Mouse (Mus musculus) urinary bladder, postnatal 36 days (tissue): ENCODE results near the gene Fam129a.
A peak's percentile ranks its signal among the peaks of the same experiment; 100 is the strongest.

Source experiments
- DNase-seq, 2 experiments: peaks; one replicate each; pipeline ENCODE4 v3.0.0; 2022; ENCODE audit warnings: low spot score in 2 of 2, mixed read lengths in 1 of 2

Gene Fam129a

DNA sequence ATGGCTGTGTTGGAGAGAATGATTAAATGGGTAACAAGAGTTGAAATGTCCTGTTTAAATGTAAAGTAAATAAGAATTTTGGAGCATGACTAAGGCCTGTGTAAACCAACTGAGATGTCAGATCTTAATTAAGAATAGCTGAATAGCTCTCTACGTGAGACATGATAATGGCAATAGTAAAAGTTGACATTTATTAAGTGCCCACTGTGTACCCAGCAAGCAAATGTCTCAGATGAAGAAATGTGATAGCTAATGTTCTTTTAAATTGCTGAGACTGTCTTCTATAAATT is 13.1 kb downstream of the Fam129a start:
- no peak for DNase-seq

DNA sequence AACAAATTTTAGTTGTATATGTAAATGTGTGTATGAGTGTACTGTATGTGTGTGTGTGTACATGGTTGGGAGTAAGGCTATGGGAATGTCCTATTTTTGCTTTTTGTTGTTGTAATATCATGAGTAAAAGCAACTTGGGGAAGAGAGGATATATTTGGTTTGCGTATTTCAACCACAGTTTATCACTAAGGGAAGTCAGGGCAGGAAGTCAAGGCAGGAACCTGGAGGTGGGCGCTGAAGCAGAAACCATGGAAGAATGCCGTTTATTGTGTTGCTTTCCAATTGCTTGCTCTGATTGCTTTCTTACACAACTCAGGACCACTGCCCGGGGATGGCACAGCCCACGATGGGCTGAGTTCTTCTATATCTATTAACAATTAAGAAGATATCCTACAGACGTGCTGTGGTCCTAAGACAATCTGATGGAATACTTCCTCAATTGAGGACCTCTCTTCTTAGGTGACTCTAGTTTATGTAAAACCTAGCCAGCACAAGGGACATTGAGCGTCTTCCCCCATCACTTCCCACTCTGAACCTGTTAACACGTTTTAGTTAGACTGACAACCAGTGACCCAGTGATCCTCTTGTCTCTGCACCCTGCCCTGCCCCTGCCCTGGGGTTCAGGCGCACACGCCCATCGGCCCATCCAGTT is 13.7 kb downstream of the Fam129a start:
- DNase-seq, result no peak

DNA sequence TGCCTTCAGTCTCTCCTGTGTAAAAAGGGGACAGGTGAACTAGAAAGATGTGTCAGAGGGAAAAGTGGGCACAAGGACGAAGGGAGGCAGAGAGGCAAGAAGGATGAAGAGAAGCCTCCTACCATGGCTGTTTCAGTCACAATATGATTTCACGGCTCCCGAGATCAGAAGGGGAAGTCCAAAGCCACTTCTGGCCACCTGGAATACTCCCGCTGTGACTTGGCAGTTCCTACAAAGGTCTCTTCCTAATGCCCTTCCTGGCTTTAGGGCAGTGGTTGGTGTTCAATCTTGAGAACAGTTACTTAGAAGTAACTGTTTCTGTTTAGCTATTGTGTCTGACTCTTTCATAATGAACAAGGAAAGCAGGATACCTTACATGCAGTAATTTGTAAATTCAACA is 14.7 kb downstream of the Fam129a start:
- no peak for DNase-seq

DNA sequence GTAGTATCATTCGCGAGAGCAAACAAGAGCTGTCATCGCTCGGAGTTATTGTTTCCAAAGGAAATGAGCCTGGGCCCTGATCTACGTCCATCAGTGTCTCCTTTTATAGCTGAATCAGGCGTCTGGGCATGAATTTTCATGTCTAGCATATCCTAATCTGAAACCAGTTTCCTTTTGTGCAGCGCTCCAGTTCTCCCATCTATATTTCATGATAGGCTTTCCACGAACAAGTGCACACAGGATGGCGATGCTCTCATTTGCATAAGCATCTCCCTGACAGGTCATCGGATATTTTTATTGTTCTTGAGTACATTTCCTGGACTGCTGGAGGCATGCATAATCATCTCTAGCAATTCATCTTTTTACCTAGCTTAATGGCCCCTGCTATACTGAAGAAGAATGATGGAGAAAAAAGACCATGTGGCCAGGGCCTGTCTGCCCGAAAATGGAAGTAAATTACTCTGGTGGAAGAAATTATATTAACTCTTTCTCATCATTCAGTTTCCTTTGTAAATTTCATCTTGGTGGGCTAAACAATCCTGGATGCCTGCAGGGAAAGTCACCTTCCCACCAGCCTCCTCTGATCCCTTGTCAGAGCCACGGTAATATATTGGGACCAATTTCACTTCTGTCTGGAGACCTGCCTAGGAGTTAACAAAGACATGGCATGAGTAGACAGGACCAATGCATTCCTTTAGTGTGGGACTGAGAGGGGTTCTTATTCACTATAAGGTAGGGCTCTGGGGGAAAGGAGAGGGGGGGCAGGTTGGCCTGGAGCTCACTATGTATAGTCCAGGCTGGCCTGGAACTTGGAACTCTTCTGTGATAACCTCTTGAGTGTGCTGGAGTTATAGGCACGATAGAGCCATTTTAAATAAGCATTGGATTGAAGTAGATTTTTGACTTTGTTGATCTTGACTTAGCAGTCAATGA is 21.4 kb downstream of the Fam129a start:
- no peak for DNase-seq

DNA sequence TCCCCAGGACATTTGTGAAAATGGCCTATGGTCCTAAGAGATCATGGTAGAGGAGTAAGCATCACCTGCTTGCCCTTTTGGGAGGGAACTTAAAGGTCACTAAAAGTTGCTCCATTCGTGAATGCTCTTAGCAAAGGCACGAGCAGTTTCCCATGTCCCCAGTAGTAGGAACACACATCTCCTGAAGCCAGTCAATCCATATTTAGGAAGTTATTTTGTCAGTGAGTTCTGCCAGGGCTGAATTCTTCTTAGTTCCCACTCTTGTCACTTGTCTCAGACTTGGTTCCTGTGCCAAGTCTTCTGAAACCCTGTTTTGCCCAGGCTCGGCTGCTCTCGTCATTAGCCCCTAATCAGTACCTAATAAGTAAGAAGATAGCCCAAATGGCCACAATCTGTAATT is 23.9 kb downstream of the Fam129a start:
- DNase-seq, result no peak

DNA sequence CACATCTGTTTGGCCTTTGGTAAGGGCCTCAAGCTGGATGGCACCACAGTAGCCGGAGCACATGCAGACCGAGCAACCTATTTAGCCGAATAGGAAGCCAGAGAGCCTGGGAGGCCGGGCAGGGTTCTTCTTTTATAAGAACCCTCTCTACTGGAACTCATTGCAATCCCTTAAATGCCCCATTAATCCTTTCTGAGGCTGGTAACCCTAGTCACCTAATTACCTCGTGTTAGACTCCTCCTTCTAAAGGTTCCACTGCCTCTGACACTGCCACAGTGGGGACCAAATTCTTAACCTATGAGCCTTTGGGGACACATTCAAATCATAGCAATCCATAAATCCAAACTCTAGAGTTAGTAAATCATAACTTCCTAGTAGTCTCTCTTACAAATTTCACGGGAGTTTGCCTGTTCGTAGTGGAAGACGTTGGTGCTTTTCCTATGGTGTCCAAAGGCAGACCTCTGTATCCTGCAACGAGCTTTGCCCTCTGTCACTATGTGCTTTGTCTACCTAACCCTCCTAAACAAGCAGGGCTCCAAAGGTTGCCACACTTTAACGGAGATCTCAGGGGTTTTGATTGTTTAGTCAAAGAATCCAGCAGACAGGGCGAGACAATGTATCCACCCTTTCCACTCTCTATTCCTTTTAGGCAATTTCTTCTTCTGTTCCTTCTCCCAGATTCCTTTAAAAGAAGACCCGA is 24.8 kb downstream of the Fam129a start:
- DNase-seq, result no peak

DNA sequence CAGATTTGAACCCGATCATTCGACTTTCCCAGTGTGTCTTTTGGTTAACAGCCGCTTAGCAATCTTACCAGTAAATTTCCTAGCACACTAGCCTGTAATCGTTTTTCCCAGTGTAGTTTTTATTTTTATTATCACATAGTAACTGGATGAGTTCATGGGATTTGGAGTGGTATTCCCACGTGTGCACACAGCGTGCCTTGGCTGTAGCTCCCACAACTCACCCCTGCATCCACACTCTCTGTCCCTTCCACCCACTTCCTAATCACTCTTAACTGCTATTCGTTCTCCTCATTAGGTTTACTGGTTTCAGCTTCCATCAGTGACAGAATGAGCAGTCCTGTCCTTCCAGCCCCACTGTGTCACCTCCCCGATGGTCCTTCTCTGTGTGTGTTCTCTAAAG is 25.6 kb downstream of the Fam129a start:
- no peak for DNase-seq

DNA sequence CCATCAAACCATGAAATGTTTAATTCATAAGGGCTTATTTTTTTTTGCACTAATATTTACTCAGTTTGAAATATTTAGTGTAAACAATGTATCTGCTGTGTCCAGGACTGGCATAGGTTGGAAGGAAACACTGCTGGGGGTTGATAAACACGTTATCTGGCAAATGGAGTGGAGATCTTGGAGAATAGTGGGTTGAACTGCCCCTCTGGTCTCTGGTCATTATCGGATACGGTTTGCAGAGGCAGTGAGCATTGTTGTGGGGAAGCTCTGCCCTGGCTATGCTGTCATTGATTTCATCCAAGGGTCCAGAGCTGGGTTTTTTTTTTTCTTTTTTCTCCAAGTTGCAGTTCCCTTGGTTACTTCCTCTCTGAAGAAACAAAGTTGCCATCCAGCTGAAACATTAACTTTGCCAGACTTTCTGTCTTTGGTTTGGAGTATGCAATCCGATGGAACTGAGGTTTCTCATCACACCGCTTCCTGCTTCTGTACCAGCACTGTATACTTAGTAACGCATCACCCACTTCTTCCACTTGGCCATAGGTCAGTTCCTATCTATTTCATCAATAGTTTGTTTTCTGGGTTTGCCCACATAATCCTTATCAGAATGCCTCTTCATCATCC is 26.8 kb downstream of the Fam129a start:
- DNase-seq, result no peak

DNA sequence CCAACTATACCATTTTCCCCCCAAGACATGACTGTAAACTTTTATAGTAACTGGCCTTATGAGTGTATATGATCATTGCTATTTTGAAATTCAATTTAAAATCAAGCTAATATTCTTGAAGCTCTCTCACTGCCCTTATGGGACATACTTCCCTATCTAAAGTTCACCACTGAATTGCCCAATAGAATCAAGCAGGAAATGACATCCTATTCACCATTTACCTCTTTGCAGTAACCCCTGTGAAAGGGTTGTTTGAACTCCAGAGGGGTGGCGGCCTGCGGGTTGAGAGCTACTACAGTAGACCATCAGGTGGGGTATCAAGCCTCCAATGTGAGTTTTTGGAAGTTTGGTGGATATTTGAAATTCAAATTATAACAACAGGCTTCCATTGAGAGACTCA is 27.9 kb downstream of the Fam129a start:
- DNase-seq, result no peak

DNA sequence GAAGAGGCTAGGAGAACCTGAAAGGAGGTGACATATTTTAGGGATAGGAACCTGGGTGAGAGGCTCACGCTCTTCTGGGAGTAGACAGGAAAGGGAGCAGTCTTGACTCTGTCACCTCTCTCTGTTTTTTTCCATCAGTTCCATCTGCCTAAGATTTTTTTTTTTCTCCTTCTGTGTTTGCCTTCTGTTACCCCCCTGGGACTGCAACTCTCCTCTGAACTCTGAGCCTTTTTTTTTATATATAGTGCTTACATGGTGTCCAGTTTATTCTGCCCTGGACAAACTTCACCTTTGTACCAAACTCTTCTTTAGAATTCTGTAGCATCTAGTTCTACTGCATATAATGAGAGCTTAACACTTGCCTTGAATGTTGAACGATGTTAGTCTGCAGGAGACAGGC is 33.3 kb downstream of the Fam129a start:
- no peak for DNase-seq

DNA sequence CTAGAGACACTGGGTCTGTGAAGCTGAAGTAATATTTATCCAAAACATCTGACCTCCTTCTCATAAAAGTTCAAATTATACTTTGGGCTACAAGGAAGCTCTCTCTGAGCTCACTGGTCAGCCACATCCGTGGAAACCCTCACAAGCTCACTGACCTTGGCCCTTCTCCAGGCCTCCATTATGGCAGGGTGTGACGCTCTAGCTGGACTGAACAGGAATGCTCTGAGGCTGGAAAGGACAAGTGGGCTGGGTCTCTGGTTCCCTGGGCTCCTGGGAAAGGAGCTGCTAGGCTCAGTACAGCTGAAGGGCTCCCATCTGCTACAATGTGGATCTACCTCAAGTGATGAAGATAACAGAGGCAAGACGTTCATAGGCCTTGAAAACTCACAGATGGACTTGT is 37.0 kb downstream of the Fam129a start:
- peak; percentile 33 to 55 for DNase-seq

DNA sequence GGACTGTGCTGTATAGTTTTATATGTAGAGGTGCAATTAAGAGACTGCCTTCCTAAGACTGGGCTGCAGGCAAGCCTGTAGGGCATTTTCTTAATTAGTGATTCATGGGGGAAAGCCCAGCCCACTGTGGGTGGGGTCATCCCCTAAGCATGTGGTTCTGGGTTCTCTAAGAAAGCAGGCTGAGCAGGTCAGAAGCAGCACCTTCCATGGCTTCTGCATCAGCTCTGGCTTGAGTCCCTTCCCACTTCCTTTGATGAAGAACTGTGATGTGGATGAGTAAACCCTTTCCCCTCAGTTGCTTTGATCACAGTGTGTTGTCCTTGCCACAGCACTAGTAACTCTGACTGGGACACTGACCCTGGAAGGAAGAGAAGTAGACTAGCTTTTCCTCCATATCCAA is 39.6 kb downstream of the Fam129a start:
- no peak for DNase-seq

DNA sequence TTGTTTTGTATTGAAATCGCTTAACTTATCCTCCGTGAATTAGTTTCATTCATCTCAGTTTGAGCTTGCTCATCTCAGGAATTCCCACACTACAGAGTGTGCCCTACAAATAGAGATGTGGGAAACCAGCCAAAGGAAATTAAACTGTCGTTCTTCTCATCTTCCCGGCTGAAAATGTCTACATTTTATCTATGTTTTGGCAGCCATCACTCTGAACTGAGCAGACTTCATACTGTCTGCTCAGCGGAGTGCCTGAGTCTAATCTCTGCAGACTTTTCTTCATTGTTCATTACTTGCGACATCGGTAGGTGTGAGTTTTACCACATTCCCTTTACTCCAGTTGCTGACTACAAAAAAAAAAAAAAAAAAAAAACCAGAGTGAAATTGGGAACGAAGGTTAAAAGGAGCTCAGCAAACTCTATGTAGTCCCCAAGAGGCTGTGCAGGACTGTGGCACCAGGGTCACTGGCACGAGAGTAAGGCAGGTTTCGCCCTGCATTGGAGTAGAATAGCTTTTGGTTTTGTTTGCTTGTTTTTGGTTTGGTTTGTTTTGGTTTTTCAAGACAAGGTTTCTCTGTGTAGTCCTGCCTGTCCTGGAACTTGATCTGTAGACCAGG is 43.4 kb downstream of the Fam129a start:
- no peak for DNase-seq

DNA sequence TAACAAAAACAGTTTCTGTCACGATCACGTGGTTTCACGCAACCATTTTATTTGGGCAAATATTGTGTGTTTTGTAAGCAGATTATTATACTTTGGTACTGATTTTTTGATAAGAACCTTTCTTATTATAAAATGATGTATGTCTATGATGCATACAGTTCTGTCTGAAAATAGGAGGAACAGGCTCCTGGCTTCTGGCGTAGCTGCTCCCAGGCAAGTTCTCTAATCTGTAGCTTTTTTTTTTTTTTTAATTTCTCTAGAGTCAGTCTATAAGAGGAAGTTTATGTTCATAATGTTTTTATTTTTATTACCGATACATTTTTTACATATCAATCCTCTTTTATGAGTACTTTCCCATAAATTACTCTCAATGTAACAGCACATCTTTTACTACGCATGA is 44.6 kb downstream of the Fam129a start:
- no peak for DNase-seq

DNA sequence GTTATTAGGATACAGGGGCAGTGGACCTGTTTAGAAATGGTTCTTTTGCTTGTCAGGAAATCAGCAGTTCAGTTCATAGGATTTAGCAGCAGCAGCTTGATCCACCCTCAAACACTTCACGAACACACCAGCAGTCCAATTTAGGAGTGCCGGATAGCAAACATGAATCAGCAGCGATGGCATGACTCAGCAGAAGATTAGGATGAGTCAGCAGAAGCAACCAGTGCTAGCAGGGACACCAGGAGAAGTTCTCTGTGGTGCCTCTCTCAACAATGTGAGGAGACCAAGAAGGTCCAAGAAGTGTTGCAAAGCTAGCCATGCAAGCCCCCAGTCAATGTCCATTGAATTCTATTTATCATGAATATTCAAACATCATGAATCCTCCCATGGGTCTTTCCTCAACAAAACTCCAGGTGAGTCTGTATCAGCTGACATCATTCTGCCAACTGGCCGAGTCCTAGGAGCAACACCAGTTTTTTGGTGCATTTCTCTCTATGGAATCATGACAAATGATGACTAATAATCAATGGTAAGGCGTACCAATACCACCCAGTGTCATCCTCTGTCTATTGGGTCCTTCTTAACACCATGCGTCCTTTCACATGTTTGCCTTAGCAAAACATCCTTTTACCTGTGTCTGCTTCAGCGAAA is 45.7 kb downstream of the Fam129a start:
- no peak for DNase-seq

DNA sequence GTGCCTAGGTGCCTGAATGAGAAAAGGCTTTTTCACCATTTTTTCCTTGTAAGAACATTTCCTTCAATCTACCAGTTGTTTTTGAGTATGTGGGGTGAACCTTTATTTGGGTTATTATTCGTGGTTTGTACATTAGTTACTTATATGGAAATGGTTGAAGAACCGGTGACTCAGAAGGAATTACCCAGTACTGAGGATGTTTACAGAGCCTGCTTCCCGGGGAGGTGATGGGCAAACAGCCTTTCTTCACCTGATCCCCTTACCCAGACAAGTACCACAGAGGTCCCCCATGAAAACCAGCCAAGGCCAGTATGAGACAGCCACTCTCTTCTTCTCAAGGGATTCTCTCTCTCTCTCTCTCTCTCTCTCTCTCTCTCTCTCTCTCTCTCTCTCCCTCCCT is 47.3 kb downstream of the Fam129a start:
- DNase-seq, result no peak

DNA sequence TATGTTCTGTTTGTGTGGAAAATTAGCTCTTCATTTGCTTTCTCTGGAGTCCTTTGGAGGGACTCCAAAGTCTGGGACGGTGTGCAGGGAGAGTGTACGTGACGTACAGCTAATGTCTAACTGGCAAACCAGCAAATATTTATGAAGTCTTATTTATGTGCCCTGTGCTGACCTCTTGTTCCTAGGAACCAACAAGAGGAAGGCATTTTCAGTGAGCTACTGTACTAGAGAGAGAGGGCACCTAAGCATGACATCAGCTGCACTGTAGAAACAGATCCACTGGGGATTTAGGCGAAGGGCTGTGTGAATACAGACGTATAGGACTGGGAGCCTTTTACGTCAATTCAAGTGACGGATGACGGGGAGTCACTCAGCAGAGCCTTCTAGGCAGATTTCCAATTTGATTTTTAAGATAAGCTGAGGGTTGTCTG is 48.3 kb downstream of the Fam129a start:
- no peak for DNase-seq

DNA sequence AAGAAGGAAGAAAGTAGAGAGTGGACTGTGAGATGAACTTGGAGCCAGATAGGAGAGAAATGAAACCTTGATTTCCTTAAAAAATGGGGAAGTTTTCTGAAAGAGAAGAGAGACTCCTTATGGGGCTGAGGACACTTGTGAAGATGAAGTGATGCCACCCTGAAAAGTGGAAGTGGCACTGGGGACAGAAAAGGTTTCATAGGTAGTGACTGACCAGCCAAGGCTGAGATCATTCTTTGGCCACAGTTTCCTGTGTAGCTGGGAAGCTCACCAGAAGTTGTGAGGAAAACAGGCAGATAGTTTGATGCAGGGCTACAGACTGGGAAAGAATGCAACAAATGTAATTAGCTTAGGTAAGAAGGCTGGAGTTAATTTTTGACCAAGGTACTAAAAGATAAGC is 49.7 kb downstream of the Fam129a start:
- DNase-seq, result no peak

DNA sequence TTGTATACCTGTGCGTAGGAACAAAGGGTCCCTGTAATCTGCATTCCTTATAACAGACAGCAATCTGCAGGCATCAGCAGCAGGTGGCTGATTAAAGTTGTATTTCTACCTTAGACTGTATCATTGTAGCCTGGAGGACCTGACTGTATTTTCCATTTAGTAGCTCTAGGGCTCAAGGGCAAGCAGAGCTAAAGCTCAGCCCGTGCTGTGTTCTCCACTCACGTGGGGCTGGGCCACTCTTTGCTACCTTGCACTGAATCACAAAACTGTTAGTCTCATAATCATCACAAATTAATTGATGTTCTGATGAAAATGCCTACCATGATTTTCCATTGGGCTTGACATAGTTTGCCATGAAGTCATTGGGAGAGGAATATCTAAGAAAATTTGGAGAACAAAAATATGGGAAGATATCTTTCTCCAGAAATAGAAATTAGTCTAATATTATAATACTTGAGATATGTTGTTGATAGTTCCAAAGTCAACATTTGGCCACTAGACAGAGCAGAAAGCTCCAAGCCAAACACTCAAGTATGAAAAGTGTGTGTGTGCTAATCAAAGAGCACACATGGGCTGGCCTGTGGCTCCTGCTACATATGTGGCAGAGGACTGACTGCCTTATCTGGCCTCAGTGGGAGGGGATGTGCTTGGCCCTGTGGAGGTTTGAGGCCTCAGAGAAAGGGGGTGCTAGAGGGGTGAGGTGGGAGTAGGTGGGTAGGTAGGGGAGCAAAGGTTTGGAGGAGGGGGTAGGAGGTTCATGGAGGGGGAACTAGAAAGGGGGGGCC is 53.6 kb downstream of the Fam129a start:
- no peak for DNase-seq

DNA sequence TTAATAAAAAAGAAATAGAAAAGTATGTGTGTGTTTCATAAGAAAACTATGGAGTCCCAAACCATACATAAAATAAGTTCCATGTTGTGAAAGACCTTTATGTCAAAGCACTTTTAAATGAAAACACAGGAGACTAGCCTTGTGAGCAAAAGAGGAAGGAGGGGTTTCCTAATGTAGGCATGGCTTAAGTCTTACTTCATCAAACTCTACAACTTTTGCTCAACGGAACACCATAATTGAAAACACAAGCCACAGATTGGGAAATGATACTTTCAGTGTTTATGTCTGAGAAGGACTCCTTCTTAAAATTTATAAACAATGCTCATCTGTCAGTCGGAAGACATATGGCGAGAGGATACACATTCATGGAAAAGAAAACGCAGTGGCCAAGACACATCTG is 54.3 kb downstream of the Fam129a start:
- DNase-seq, result no peak

DNA sequence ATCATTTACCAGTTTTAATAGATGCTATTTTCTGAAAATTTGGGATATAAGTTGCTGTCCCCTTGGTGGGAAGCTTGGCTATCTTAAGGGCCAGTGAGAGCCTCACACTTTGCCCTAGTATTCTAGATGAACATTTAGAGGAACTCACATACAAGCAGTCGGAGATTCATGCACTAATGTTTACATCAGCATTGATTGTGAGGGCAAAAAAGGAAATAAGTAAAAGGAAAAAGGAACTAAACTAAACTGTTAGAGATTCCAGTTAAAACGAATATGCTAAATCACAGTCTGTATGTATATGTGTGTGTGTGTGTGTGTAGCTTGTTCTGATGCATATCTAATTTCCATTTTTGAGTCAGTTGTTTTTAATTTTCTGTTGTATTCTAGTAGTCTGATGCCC is 54.7 kb downstream of the Fam129a start:
- DNase-seq, result no peak
